Mouse (Mus musculus) MEL (cell line): ENCODE results near the gene Stn1. TPM values are rescaled to one million over a fixed set of nuclear protein-coding genes. Genes with fewer than 3 reads are reported as not detected.

Experiments used
- DNase-seq: peaks from one replicate; pipeline ENCODE4 v3.0.0; 2011; ENCODE audit warnings: low read depth, low spot score
- H3K27ac ChIP-seq: 2 replicates; pipeline ENCODE4 v1.5.1; 2012; ENCODE audit warnings: low read depth, mild to moderate bottlenecking, control low read depth, low read length, moderate library complexity; ENCODE audit not compliant: control insufficient read depth
- H3K27me3 ChIP-seq, 2 experiments: fragments of 150-350 bp in 1 of 2; sonication (generic) in 1 of 2; 2 replicates each; pipeline ENCODE4 v1.6.1; 2012; ENCODE audit warnings: low read length in 2 of 2, mild to moderate bottlenecking in 2 of 2, improper control_type of control experiment in 1 of 2, moderate library complexity in 1 of 2; ENCODE audit not compliant: insufficient read depth in 2 of 2, control insufficient read depth in 1 of 2
- H3K36me3 ChIP-seq, 2 experiments: 2 replicates each; pipeline ENCODE4 v1.6.1; 2012 to 2014; ENCODE audit warnings: low read length in 2 of 2, improper control_type of control experiment in 1 of 2, inconsistent platforms in 1 of 2, mild to moderate bottlenecking in 1 of 2; ENCODE audit not compliant: insufficient read depth in 2 of 2, control insufficient read depth in 1 of 2
- H3K4me1 ChIP-seq, 2 experiments: fragments of 150-350 bp in 1 of 2; sonication (generic) in 1 of 2; 2 replicates each; pipeline ENCODE4 v1.6.1; 2012; ENCODE audit warnings: low read length in 2 of 2, improper control_type of control experiment in 1 of 2, mild to moderate bottlenecking in 1 of 2; ENCODE audit not compliant: insufficient read depth in 2 of 2, control insufficient read depth in 1 of 2
- H3K4me3 ChIP-seq, 2 experiments: fragments of 150-350 bp in 1 of 2; sonication (generic) in 1 of 2; 2 replicates each; pipeline ENCODE4 v1.5.1; 2012; ENCODE audit warnings: low read depth in 2 of 2, low read length in 2 of 2, mild to moderate bottlenecking in 2 of 2, moderate library complexity in 2 of 2, control low read depth in 1 of 2, improper control_type of control experiment in 1 of 2; ENCODE audit not compliant: control insufficient read depth in 1 of 2, insufficient read depth in 1 of 2
- H3K79me2 ChIP-seq: 2 replicates; pipeline ENCODE4 v1.6.1; 2012; ENCODE audit warnings: mild to moderate bottlenecking, low read length, moderate library complexity; ENCODE audit not compliant: control insufficient read depth, poor library complexity, insufficient read depth
- H3K9ac ChIP-seq: 2 replicates; pipeline ENCODE4 v1.6.1; 2012; ENCODE audit warnings: low read depth, mild to moderate bottlenecking, control low read depth, low read length, moderate library complexity; ENCODE audit not compliant: control insufficient read depth, poor library complexity, severe bottlenecking
- H3K9me3 ChIP-seq: fragments of 150-350 bp; sonication (generic); replicated peaks from 2 replicates; pipeline ENCODE4 v1.6.1; 2012; ENCODE audit warnings: mild to moderate bottlenecking, low read length, improper control_type of control experiment, moderate library complexity; ENCODE audit not compliant: insufficient read depth
- BHLHE40 ChIP-seq: IDR thresholded peaks from 2 replicates; pipeline ENCODE4 v1.6.1; 2012; ENCODE audit warnings: low read depth, mild to moderate bottlenecking, inconsistent platforms, low read length, improper control_type of control experiment, borderline replicate concordance
- CHD1 ChIP-seq: IDR thresholded peaks from 2 replicates; pipeline ENCODE4 v1.6.1; 2012; ENCODE audit warnings: low read depth, mild to moderate bottlenecking, inconsistent platforms, low read length, improper control_type of control experiment
- ELF1 ChIP-seq: IDR thresholded peaks from 2 replicates; pipeline ENCODE4 v1.6.1; 2014; ENCODE audit warnings: low read depth, mild to moderate bottlenecking, inconsistent platforms, low read length, improper control_type of control experiment, moderate library complexity
- EP300 ChIP-seq, 2 experiments: IDR thresholded peaks; 2 replicates each; pipeline ENCODE4 v1.6.1; 2011; ENCODE audit warnings: improper control_type of control experiment in 2 of 2, low read length in 2 of 2, low read depth in 1 of 2, mild to moderate bottlenecking in 1 of 2
- GATA1 ChIP-seq: IDR thresholded peaks from 2 replicates; pipeline ENCODE4 v1.6.1; 2011; ENCODE audit warnings: low read depth, low read length, improper control_type of control experiment
- HCFC1 ChIP-seq: IDR thresholded peaks from 2 replicates; pipeline ENCODE4 v1.6.1; 2012; ENCODE audit warnings: low read depth, mild to moderate bottlenecking, inconsistent platforms, low read length, improper control_type of control experiment, moderate library complexity
- JUND ChIP-seq: IDR thresholded peaks from 2 replicates; pipeline ENCODE4 v1.6.1; 2011; ENCODE audit warnings: low read depth, mild to moderate bottlenecking, improper control_type of control experiment, low read length
- KAT2A ChIP-seq: conservative IDR thresholded peaks from 2 replicates; pipeline ENCODE4 v1.6.1; 2012; ENCODE audit warnings: low read depth, low read length, improper control_type of control experiment, inconsistent platforms
- NELFE ChIP-seq: IDR thresholded peaks from 2 replicates; pipeline ENCODE4 v1.6.1; 2011; ENCODE audit warnings: low read depth, low read length, improper control_type of control experiment
- NRF1 ChIP-seq: IDR thresholded peaks from 2 replicates; pipeline ENCODE4 v1.6.1; 2014; ENCODE audit warnings: low read depth, mild to moderate bottlenecking, inconsistent platforms, low read length, improper control_type of control experiment, moderate library complexity; ENCODE audit not compliant: poor library complexity, insufficient read depth, severe bottlenecking
- POLR2A ChIP-seq, 2 experiments: IDR thresholded peaks; 2 replicates each; pipeline ENCODE4 v1.6.1; 2011 to 2012; ENCODE audit warnings: low read length in 2 of 2, mild to moderate bottlenecking in 2 of 2, control low read depth in 1 of 2, improper control_type of control experiment in 1 of 2, low read depth in 1 of 2, moderate library complexity in 1 of 2; ENCODE audit not compliant: control insufficient read depth in 1 of 2, insufficient read depth in 1 of 2, poor library complexity in 1 of 2
- POLR2AphosphoS2 ChIP-seq: IDR thresholded peaks from 2 replicates; pipeline ENCODE4 v1.6.1; 2011; ENCODE audit warnings: low read length, improper control_type of control experiment
- POLR2AphosphoS5 ChIP-seq: IDR thresholded peaks from 2 replicates; pipeline ENCODE4 v1.6.1; 2012; ENCODE audit warnings: low read depth, borderline replicate concordance, mild to moderate bottlenecking, inconsistent platforms, low read length, moderate library complexity, mixed read lengths
- RAD21 ChIP-seq: IDR thresholded peaks from 2 replicates; pipeline ENCODE4 v1.6.1; 2011; ENCODE audit warnings: mild to moderate bottlenecking, low read depth, low read length, improper control_type of control experiment
- RCOR1 ChIP-seq: IDR thresholded peaks from 2 replicates; pipeline ENCODE4 v1.6.1; 2012; ENCODE audit warnings: low read depth, mild to moderate bottlenecking, inconsistent platforms, low read length, improper control_type of control experiment
- SMC3 ChIP-seq: IDR thresholded peaks from 2 replicates; pipeline ENCODE4 v1.6.1; 2011; ENCODE audit warnings: low read depth, low read length, improper control_type of control experiment
- TAL1 ChIP-seq: IDR thresholded peaks from 2 replicates; pipeline ENCODE4 v1.6.1; 2012; ENCODE audit warnings: mild to moderate bottlenecking, inconsistent platforms, low read length, moderate library complexity, mixed read lengths
- TBP ChIP-seq: IDR thresholded peaks from 2 replicates; pipeline ENCODE4 v1.8.0; 2011; ENCODE audit warnings: low read depth, low read length, improper control_type of control experiment
- TCF12 ChIP-seq: IDR thresholded peaks from 2 replicates; pipeline ENCODE4 v1.6.1; 2014; ENCODE audit warnings: low read depth, mild to moderate bottlenecking, inconsistent platforms, low read length, improper control_type of control experiment, moderate library complexity
- USF1 ChIP-seq: IDR thresholded peaks from 2 replicates; pipeline ENCODE4 v1.6.1; 2014; ENCODE audit warnings: low read depth, mild to moderate bottlenecking, inconsistent platforms, low read length, improper control_type of control experiment, moderate library complexity
- USF2 ChIP-seq, 2 experiments: IDR thresholded peaks; 2 replicates each; pipeline ENCODE4 v1.6.1; 2011 to 2012; ENCODE audit warnings: improper control_type of control experiment in 2 of 2, low read length in 2 of 2, borderline replicate concordance in 1 of 2, inconsistent platforms in 1 of 2, low read depth in 1 of 2, mild to moderate bottlenecking in 1 of 2; ENCODE audit not compliant: insufficient read depth in 1 of 2
- ZC3H11A ChIP-seq: IDR thresholded peaks from 2 replicates; pipeline ENCODE4 v1.6.1; 2012; ENCODE audit warnings: low read depth, mild to moderate bottlenecking, inconsistent platforms, low read length, improper control_type of control experiment
- ZKSCAN1 ChIP-seq: IDR thresholded peaks from 2 replicates; pipeline ENCODE4 v1.6.1; 2012; ENCODE audit warnings: low read depth, mild to moderate bottlenecking, inconsistent platforms, low read length, improper control_type of control experiment, moderate library complexity
- ZMIZ1 ChIP-seq: IDR thresholded peaks from 2 replicates; pipeline ENCODE4 v1.6.1; 2012; ENCODE audit warnings: low read depth, mild to moderate bottlenecking, inconsistent platforms, low read length, improper control_type of control experiment, moderate library complexity
- polyA plus RNA-seq, 2 experiments: library from polyadenylated mRNA; stranded (reverse) in 1 of 2; unstranded in 1 of 2; fragments of >175 nt in 1 of 2; fragments of >200 nt in 1 of 2; gene quantifications; 2 replicates each; pipeline versions ENCODE4 v1.2.1 to v1.2.4; 2012; ENCODE audit warnings: low replicate concordance in 2 of 2, low read depth in 1 of 2; ENCODE audit not compliant: insufficient read length in 2 of 2, insufficient read depth in 1 of 2, missing spikeins in 1 of 2
- total RNA-seq: library from RNA; depleted of rRNA; stranded (reverse); fragments of 300-350 nt; gene quantifications from 2 replicates; pipeline ENCODE4 v1.2.3, GENCODE M21; 2012

Gene Stn1
- total and polyA plus RNA-seq, 3 experiments, result 9.7 to 13.6 TPM; not detected in 1

GRCm38 (mm10) chr19:47453352-47453751 is 84.0 kb downstream of the Stn1 start (continued):
- no peak for TF ChIP-seq USF1

- TF ChIP-seq POLR2A (IDR thresholded peaks at IDR 0.05; ENCODE audit: control insufficient read depth in 1 of 2, insufficient read depth in 1 of 2, low read depth in 1 of 2, low read length in 2 of 2, poor library complexity in 1 of 2) (no peak), RAD21 (no peak), ZC3H11A (no peak), CHD1 (no peak), GATA1 (no peak), HCFC1 (no peak), NELFE (no peak), POLR2AphosphoS2 (no peak), NRF1 (no peak), TCF12 (no peak), EP300 (IDR thresholded peaks at IDR 0.05; ENCODE audit: low read depth in 1 of 2, low read length in 2 of 2) (no peak), RCOR1 (no peak), USF2 (IDR thresholded peaks at IDR 0.05; ENCODE audit: borderline replicate concordance in 1 of 2, insufficient read depth in 1 of 2, low read depth in 1 of 2, low read length in 2 of 2) (no peak), KAT2A (no peak), JUND (no peak), ZMIZ1 (no peak), TBP (no peak), POLR2AphosphoS5 (no peak)
- H3K4me1 ChIP-seq, result no peaks in the 10 kb centered on the region
- H3K79me2 ChIP-seq, result no peaks in the 10 kb centered on the region
Observed at GRCm38 (mm10) chr19:47452682-47453081, 84.6 kb downstream of the Stn1 start.

GRCm38 (mm10) chr19:47452211-47452610 is 85.1 kb downstream of the Stn1 start:
- Histone ChIP-seq H3K27me3 (no peaks in the 10 kb centered on the region), H3K27ac (no peak overlapping the region), H3K36me3 (no peaks in the 10 kb centered on the region), H3K4me1 (no peaks in the 10 kb centered on the region), H3K9ac (no peak overlapping the region), H3K79me2 (no peaks in the 10 kb centered on the region)
- no peak for DNase-seq
- TF ChIP-seq ELF1, result no peak
- no peak for TF ChIP-seq SMC3
- no peak for TF ChIP-seq BHLHE40
- no peak for TF ChIP-seq TAL1
- TF ChIP-seq ZKSCAN1, result no peak
- no peak for TF ChIP-seq ZMIZ1
- TF ChIP-seq POLR2A (IDR thresholded peaks at IDR 0.05; ENCODE audit: control insufficient read depth in 1 of 2, insufficient read depth in 1 of 2, low read depth in 1 of 2, low read length in 2 of 2, poor library complexity in 1 of 2), result no peak
- TF ChIP-seq, all 39 proteins: peak for 0
- no peaks in the 10 kb centered on the region for H3K9me3 ChIP-seq
- H3K4me3 ChIP-seq, result no peak overlapping the region

More at GRCm38 (mm10) chr19:47452682-47453081, 84.6 kb downstream of the Stn1 start:
- Histone ChIP-seq H3K9me3 (no peaks in the 10 kb centered on the region), H3K27ac (no peak overlapping the region), H3K36me3 (no peaks in the 10 kb centered on the region), H3K27me3 (no peaks in the 10 kb centered on the region), H3K9ac (no peak overlapping the region), H3K4me3 (no peak overlapping the region)
- DNase-seq, result no peak
